Mouse (Mus musculus) spleen, embryonic (tissue): ENCODE results near the gene Olfr1290.

Experiments
- CTCF ChIA-PET: fragments of 350-600 bp; sonication (Branson Sonifier 250); formaldehyde crosslinking; loops from one replicate; lab custom pipeline; 2022; lab: Charles Lee

The Olfr1290 gene

DNA sequence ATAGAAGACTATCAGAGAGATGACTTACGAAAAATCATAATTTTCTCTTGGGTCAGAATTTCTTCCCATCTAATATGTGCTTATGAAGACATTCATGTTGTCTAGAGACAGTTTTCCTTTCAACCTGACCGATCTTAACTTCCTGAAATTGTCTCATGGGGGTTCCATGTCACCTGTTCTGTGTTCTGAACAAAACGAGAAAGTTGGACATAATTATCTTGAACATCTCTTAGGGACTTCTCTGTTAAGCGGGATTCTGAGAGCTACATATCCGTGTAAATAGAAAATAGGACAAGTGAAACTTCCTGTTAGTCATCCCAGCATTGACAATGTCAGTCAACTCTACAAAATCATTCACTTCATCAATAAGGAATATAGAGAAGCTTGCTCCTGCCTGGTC lies at the start of gene Olfr1290:
TSS of gene Olfr1290 (minus strand) at position 101 of the 400 bp plus-strand sequence.
- CTCF ChIA-PET = no interaction called here

DNA sequence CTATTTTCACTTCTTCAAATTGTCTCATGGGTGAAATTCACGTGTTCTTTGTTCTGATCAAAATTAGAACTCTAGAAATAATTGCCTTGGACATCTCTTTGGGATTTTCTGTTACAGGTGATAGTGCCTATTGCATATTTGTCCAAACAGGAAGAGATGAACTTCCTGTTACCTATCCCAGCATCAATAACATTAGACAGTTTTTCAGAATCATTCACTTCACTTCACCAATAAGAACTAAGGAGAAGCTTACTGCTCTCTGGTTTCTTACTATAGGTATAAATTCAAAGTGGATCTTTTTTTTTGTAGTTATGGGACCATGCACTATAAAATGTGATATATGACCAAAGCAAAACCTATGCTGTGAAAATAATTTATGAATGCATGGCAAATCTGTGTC lies 46.6 kb upstream of the Olfr1290 start, which contains the start of gene Olfr1294:
TSS of gene Olfr1294 (minus strand) at position 101 of the 400 bp plus-strand sequence.
- CTCF ChIA-PET = no interaction called here

DNA sequence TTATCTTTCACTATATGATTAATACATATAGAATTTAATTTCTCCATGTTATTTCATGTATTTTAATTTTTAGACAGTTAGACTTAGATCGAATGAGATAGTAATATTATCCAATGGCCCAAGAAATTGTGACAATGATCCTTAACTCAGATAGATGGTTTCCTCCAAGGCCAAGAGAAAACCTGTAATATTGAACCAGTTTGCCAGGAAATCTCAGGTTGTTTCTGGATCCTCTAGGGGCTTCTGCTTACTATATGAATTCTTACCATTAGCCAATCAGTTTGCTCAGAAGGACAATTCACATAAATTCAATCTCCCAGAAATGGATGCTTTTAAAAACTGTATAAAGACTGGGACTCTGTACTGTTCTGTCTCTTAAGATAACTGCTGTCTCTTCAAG lies 31.3 kb upstream of the Olfr1290 start, which contains the start of gene Olfr1293-ps:
TSS of gene Olfr1293-ps (plus strand) at position 301 of the 400 bp plus-strand sequence.
- CTCF ChIA-PET = no interaction called here

DNA sequence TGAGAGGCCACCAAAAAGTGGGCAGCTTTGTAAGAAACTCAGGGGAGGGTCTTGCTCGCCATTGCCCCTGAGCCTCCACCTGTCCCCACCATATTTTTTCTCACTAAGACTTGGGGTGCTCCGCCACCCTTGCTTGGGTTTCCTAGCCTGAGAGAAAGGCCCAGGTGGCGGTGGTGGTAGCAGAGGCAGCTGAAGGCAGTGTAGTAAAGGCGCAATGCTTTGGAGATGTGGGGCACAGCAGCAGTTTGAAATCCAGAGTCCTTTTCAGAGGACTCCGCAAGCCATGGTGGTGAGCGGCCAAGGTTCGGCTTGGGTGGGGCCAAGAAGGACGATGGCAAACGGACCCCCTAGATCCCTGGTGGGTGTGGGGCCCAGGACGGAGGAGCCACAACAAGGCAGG lies 23.8 kb upstream of the Olfr1290 start:
- CTCF ChIA-PET = no interaction called here

DNA sequence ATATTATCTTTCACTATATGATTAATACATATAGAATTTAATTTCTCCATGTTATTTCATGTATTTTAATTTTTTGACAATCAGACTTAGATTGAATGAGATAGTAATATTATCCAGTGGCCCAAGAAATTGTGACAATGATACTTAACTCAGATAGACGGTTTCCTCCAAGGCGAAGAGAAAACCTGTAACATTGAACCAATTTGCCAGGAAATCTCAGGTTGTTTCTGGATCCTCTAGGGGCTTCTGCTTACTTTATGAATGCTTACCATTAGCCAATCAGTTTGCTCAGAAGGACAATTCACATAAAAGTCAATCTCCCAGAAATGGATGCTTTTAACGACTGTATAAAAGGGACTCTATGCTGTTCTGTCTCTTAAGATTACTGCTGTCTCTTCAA lies 3.3 kb upstream of the Olfr1290 start, which contains the start of gene Olfr1291-ps1:
TSS of gene Olfr1291-ps1 (plus strand) at position 301 of the 400 bp plus-strand sequence.
- CTCF ChIA-PET = no interaction called here

DNA sequence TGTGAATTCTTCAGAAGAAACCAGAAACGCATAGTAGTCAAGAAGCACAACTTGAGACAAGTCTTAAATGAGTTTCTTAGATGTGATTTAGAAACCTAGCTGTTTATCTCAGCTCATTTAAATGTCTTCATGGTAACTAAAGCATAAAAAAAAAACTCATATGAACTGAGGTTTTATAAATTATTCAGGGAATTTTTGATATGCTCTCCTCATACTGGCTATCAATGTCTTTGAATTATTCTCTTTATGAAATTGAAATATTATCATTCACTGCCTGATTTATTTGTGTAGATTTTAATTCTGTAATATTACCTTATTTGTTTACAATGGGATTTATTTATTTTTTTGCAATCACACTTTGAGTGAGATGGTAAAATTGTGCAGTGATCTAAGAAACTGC lies 13.1 kb downstream of the Olfr1290 start, which contains the start of gene Olfr1289:
TSS of gene Olfr1289 (plus strand) at position 301 of the 400 bp plus-strand sequence.
- CTCF ChIA-PET = no interaction called here

DNA sequence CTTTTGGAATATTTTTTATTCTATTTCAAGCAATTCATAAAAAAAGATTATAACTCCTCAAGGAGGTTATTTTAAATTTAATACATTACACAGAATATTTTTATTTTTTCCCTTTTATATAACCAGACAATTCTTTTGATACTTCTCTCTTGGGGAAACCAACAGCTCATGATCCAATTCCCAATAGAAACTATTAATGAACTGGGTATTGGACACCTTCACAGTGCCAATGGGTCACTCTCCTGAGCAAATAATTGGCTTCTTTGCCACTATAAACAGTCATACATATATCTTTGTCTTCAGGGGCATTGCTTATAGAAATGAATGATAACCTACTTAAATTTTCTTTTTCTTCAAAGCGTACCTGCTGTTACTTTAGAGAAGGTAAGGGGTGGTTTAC lies 19.8 kb downstream of the Olfr1290 start, which contains the start of gene Olfr1288:
TSS of gene Olfr1288 (plus strand) at position 301 of the 400 bp plus-strand sequence.
- CTCF ChIA-PET = no interaction called here

DNA sequence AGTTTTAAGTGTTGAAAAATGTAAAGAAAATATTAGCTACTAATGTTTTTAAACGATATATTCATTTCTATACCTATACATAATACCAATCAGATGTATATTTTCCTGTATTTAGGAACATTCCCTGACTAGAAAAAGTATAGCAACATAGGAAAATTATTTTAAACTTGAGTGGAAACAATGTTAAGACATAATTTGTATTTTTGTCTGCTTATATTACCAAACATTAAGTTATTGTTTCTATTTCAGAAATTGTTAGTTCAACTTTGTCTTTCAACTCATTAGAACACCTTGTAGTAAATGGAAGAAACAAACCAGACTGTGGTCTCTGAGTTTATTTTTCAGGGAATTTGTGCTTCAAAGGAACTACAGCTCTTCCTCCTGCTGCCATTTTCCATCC lies 44.8 kb downstream of the Olfr1290 start, which contains the start of gene Olfr1287:
TSS of gene Olfr1287 (plus strand) at position 301 of the 400 bp plus-strand sequence.
- CTCF ChIA-PET = no interaction called here
